Mouse (Mus musculus): ENCODE results near the gene Adam1a. TPM values are rescaled to one million over a fixed set of nuclear protein-coding genes. Genes with fewer than 3 reads are reported as not detected.

Adam1a gene
- polyA plus RNA-seq, 1 experiment from 2014 or later = 4.1 TPM

- no peak overlapping the region for H3K9ac ChIP-seq
- H3K4me2 ChIP-seq = no peak overlapping the region
- peaks cover 34% of the 10 kb centered on the region for H3K4me1 ChIP-seq (replicated peaks)
- H3K36me3 ChIP-seq = no peaks in the 10 kb centered on the region
- H3K27ac ChIP-seq (replicated peaks) = no peak overlapping the region
- 92% methylated on average over 3 of the region's 3 CpGs for WGBS
- ATAC-seq (ENCODE audit: low read depth) = no peak
- no peaks in the 10 kb centered on the region for H3K9me3 ChIP-seq
- H3K4me3 ChIP-seq = no peak overlapping the region
- H3K27me3 ChIP-seq = no peaks in the 10 kb centered on the region
Measured at GRCm38 (mm10) chr5:121547084-121547483, 1.8 kb upstream of the Adam1a start.

GRCm38 (mm10) chr5:121546530-121546895 lies 1.2 kb upstream of the Adam1a start:
- peak; percentile 36; the same call in 1 of the 2 replicates for ATAC-seq (ENCODE audit: low read depth)
- peak overlapping the region; percentile 97; the same call in 1 of the 2 replicates for H3K27ac ChIP-seq (replicated peaks)
- 33% methylated on average over 6 of the region's 6 CpGs for WGBS

GRCm38 (mm10) chr5:121545793-121546529 lies 679 bp upstream of the Adam1a start, which contains the start of gene Mapkapk5:
Gene Mapkapk5, minus strand, starts transcription at chr5:121545905.
- H3K9ac ChIP-seq = peak within 1 kb of the TSS; percentile 93
- peak within 1 kb of the TSS; percentile 79 for H3K4me2 ChIP-seq
- peak within 1 kb of the TSS; percentile 83 for H3K4me3 ChIP-seq
- H3K4me1 ChIP-seq (replicated peaks) = peaks cover 36% of the 10 kb centered on the region
- ATAC-seq (ENCODE audit: low read depth) = peak; percentile 92
- H3K36me3 ChIP-seq = no peaks in the 10 kb centered on the region
- no peaks in the 10 kb centered on the region for H3K27me3 ChIP-seq
- WGBS = 2% methylated on average over 55 of the region's 55 CpGs
- no peaks in the 10 kb centered on the region for H3K9me3 ChIP-seq
- H3K27ac ChIP-seq (replicated peaks) = peak within 1 kb of the TSS; percentile 97

More at GRCm38 (mm10) chr5:121546530-121546895, 1.2 kb upstream of the Adam1a start:
- Histone ChIP-seq H3K4me1 (replicated peaks) (peaks cover 36% of the 10 kb centered on the region), H3K9ac (peak overlapping the region; percentile 93), H3K4me2 (peak overlapping the region; percentile 79), H3K27me3 (no peaks in the 10 kb centered on the region), H3K9me3 (no peaks in the 10 kb centered on the region), H3K4me3 (peak overlapping the region; percentile 83), H3K36me3 (no peaks in the 10 kb centered on the region)

- Histone ChIP-seq H3K9ac (no peak overlapping the region), H3K9me3 (no peaks in the 10 kb centered on the region), H3K4me2 (peak overlapping the region; percentile 79), H3K36me3 (peaks cover 9% of the 10 kb centered on the region), H3K27me3 (no peaks in the 10 kb centered on the region), H3K4me3 (0 out of 2 replicates have a peak overlapping the region, but pooled peaks have one; percentile 83), H3K27ac (replicated peaks) (no peak overlapping the region), H3K4me1 (replicated peaks) (peaks cover 36% of the 10 kb centered on the region)
- no peak for ATAC-seq (ENCODE audit: low read depth)
- 84% methylated on average over 3 of the region's 3 CpGs for WGBS
Measured at GRCm38 (mm10) chr5:121543370-121543769, 1.9 kb downstream of the Adam1a start.

DNA sequence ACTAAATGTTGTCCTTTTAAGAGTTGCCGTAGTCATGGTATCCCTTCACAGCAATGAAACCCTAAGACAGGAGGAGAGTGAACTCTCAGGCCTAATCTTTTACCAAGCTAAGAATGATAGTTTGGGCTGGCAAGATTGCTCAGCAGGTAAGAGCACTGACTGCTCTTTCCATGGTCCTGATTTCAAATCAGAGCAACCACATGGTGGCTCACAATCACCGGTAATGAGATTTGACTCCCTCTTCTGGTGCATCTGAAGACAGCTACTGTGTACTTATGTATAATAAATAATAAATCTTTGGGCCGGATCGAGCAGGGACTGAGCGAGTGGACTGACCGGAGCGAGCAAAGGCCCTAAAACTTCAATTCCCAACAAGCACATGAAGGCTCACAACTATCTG lies 4.0 kb downstream of the Adam1a start:
- 87% methylated on average over 7 of the region's 7 CpGs for WGBS
- no peaks in the 10 kb centered on the region for H3K9me3 ChIP-seq
- no peak overlapping the region for H3K4me2 ChIP-seq
- peaks cover 30% of the 10 kb centered on the region for H3K4me1 ChIP-seq (replicated peaks)
- H3K27me3 ChIP-seq = no peaks in the 10 kb centered on the region
- H3K9ac ChIP-seq = no peak overlapping the region
- H3K27ac ChIP-seq (replicated peaks) = no peak overlapping the region
- ATAC-seq (ENCODE audit: low read depth) = no peak
- H3K36me3 ChIP-seq = peaks cover 29% of the 10 kb centered on the region
- no peak overlapping the region for H3K4me3 ChIP-seq

DNA sequence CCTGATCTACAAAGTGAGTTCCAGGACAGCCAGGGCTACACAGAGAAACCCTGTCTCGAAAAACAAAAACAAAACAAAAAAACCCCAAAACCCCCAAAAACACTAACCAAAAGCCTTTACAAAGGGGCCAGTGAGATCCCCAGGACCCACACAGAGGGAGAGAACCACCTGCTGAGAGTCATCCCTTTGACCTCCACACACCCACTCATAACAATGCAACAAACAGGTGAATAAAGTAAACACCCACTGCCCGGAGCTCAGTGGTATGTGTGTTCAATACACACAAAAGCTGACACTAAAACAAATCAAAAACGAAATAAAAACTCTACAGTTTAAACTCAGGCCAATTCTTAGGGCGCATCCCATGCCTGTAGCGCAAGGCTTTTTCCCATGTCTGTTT lies 5.2 kb downstream of the Adam1a start:
- peaks cover 29% of the 10 kb centered on the region for H3K4me1 ChIP-seq (replicated peaks)
- H3K4me2 ChIP-seq = no peak overlapping the region
- peaks cover 40% of the 10 kb centered on the region for H3K36me3 ChIP-seq
- no peak overlapping the region for H3K4me3 ChIP-seq
- H3K27me3 ChIP-seq = no peaks in the 10 kb centered on the region
- no peak for ATAC-seq (ENCODE audit: low read depth)
- no peak overlapping the region for H3K27ac ChIP-seq (replicated peaks)
- H3K9ac ChIP-seq = no peak overlapping the region
- no peaks in the 10 kb centered on the region for H3K9me3 ChIP-seq
- WGBS = 88% methylated on average over 5 of the region's 5 CpGs

GRCm38 (mm10) chr5:121537588-121537987 lies 7.7 kb downstream of the Adam1a start:
- Histone ChIP-seq H3K9me3 (no peaks in the 10 kb centered on the region), H3K36me3 (peaks cover 63% of the 10 kb centered on the region), H3K4me1 (replicated peaks) (peaks cover 7% of the 10 kb centered on the region), H3K27me3 (no peaks in the 10 kb centered on the region), H3K27ac (replicated peaks) (no peak overlapping the region), H3K4me2 (no peak overlapping the region), H3K9ac (no peak overlapping the region), H3K4me3 (no peak overlapping the region)
- 88% methylated on average over 2 of the region's 2 CpGs for WGBS
- no peak for ATAC-seq (ENCODE audit: low read depth)

DNA sequence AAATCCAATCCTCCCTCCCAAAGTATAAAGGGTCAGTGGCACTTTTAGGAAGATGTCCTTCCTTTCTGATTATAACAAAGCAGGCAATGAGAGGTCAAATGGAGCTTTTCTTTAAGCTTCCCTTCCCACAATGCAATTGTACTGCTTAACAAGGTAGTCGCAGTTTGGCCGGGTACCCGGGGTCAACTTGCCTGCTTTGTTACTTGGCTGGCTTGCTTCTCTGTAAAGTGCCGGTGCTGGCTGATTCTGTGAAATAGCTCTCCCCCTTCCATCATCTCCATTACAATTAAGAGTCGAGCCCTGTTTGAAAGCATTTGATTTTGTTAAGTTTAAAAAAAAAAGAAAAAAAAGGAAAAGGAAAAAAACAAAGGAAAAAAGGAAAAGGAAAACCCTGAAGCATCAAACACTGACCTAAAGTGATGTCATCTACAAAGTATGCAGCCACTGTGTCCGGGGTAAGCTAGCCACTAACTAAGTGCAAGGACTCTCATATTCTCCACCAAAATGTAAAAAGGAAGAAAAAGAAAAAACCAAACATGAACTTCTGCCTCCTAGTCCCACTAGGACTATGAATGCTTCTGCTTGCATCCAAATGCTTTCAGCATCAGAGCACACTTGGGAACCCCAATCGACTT lies 8.2 kb downstream of the Adam1a start:
- Histone ChIP-seq H3K4me3 (no peak overlapping the region), H3K9me3 (no peaks in the 10 kb centered on the region), H3K9ac (no peak overlapping the region), H3K4me1 (replicated peaks) (peaks cover 1% of the 10 kb centered on the region; the same call in 1 of the 2 replicates), H3K36me3 (peaks cover 69% of the 10 kb centered on the region), H3K27ac (replicated peaks) (no peak overlapping the region), H3K4me2 (no peak overlapping the region), H3K27me3 (no peaks in the 10 kb centered on the region)
- WGBS = 56% methylated on average over 7 of the region's 7 CpGs
- no peak for ATAC-seq (ENCODE audit: low read depth)

- Histone ChIP-seq H3K27me3 (no peaks in the 10 kb centered on the region), H3K4me2 (no peak overlapping the region), H3K4me1 (replicated peaks) (no peaks in the 10 kb centered on the region), H3K9me3 (no peaks in the 10 kb centered on the region), H3K4me3 (no peak overlapping the region), H3K9ac (no peak overlapping the region), H3K36me3 (peaks cover 86% of the 10 kb centered on the region), H3K27ac (replicated peaks) (no peak overlapping the region)
- 97% methylated on average over 3 of the region's 3 CpGs for WGBS
- ATAC-seq (ENCODE audit: low read depth) = no peak
Measured at GRCm38 (mm10) chr5:121535116-121535515, 10.2 kb downstream of the Adam1a start.

- H3K4me1 ChIP-seq (replicated peaks) = no peaks in the 10 kb centered on the region
- H3K27ac ChIP-seq (replicated peaks) = no peak overlapping the region
- H3K4me2 ChIP-seq = no peak overlapping the region
- no peak overlapping the region for H3K4me3 ChIP-seq
- H3K9me3 ChIP-seq = no peaks in the 10 kb centered on the region
- no peak for ATAC-seq (ENCODE audit: low read depth)
- H3K27me3 ChIP-seq = no peaks in the 10 kb centered on the region
- no peak overlapping the region for H3K9ac ChIP-seq
- H3K36me3 ChIP-seq = peaks cover 92% of the 10 kb centered on the region
- 94% methylated on average over 5 of the region's 5 CpGs for WGBS
Measured at GRCm38 (mm10) chr5:121534521-121534920, 10.8 kb downstream of the Adam1a start.

GRCm38 (mm10) chr5:121526961-121527360 lies 18.3 kb downstream of the Adam1a start:
- 87% methylated on average over 8 of the region's 8 CpGs for WGBS
- Histone ChIP-seq H3K4me3 (no peak overlapping the region), H3K9ac (no peak overlapping the region), H3K9me3 (no peaks in the 10 kb centered on the region), H3K36me3 (peaks cover 81% of the 10 kb centered on the region), H3K4me1 (replicated peaks) (no peaks in the 10 kb centered on the region), H3K4me2 (no peak overlapping the region), H3K27ac (replicated peaks) (no peak overlapping the region), H3K27me3 (no peaks in the 10 kb centered on the region)
- ATAC-seq (ENCODE audit: low read depth) = no peak

GRCm38 (mm10) chr5:121526526-121526925 lies 18.8 kb downstream of the Adam1a start:
- no peak for ATAC-seq (ENCODE audit: low read depth)
- Histone ChIP-seq H3K4me3 (no peak overlapping the region), H3K4me1 (replicated peaks) (no peaks in the 10 kb centered on the region), H3K9me3 (no peaks in the 10 kb centered on the region), H3K27me3 (no peaks in the 10 kb centered on the region), H3K4me2 (no peak overlapping the region), H3K36me3 (peaks cover 81% of the 10 kb centered on the region), H3K9ac (no peak overlapping the region), H3K27ac (replicated peaks) (no peak overlapping the region)
- 84% methylated on average over 7 of the region's 7 CpGs for WGBS

Data from neural tube, embryonic 13.5 days (tissue).